Mouse (Mus musculus) brain, embryonic 14.5 days (tissue): ENCODE data around the gene Dcbld2.

ENCODE experiments used
- CTCF ChIP-seq: fragments of 200-500 bp; IDR thresholded peaks from 2 replicates; pipeline ENCODE4 v1.5.1; 2012; ENCODE audit warnings: inconsistent platforms, mild to moderate bottlenecking, moderate library complexity, borderline replicate concordance; ENCODE audit not compliant: insufficient read depth, insufficient read length; ENCODE audit errors: extremely low read depth
- POLR2A ChIP-seq: fragments of 200-500 bp; IDR thresholded peaks from 2 replicates; pipeline ENCODE4 v1.6.1; 2012; ENCODE audit warnings: mild to moderate bottlenecking, inconsistent platforms, borderline replicate concordance; ENCODE audit not compliant: poor library complexity, insufficient read depth, insufficient read length, severe bottlenecking; ENCODE audit errors: extremely low read depth

DNA sequence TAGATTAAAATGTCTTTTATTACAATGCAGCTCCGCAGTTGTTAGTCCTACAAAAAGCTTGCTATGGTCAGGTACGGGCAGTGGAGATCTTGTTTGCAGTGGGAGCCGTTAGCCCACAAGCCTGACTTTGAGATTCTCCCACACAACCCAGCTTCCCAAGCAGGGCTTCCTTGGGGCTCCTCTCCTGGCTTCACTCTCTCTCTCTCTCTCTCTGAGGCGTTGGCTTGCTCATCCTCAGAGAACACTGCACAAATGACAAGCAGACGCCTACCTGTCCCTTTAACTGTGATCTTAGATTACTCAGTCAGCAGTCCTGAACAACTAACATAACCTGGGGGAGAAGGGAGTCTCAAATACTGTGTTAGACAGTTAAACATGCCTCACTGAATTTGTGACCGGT is 79.6 kb downstream of the Dcbld2 start:
- TF ChIP-seq CTCF (no peak), POLR2A (no peak)
